Mouse (Mus musculus) telencephalon, adult 2 months (tissue): ENCODE results near the gene Dennd4c.

Experiments
- DNase-seq: peaks from one replicate; pipeline ENCODE4 v3.0.0-alpha.2; 2011; ENCODE audit warnings: low read depth, low spot score

The Dennd4c gene

GRCm38 (mm10) chr4:86748336-86749291 is at the start of gene Dennd4c:
Dennd4c (plus strand) TSS chr4:86748555.
- peak; percentile 83 for DNase-seq

GRCm38 (mm10) chr4:86699161-86699865 is 49.0 kb upstream of the Dennd4c start:
- no peak for DNase-seq

- DNase-seq = no peak
These were observed 39.6 kb upstream of the Dennd4c start for GRCm38 (mm10) chr4:86708801-86709200.

GRCm38 (mm10) chr4:86710034-86710650 is 38.2 kb upstream of the Dennd4c start:
- DNase-seq = no peak

GRCm38 (mm10) chr4:86710666-86711215 is 37.6 kb upstream of the Dennd4c start:
- no peak for DNase-seq

GRCm38 (mm10) chr4:86712751-86713195 is 35.6 kb upstream of the Dennd4c start:
- DNase-seq = peak; percentile 52

GRCm38 (mm10) chr4:86713518-86713917 is 34.8 kb upstream of the Dennd4c start:
- no peak for DNase-seq

- no peak for DNase-seq
These were observed 33.0 kb upstream of the Dennd4c start for GRCm38 (mm10) chr4:86715341-86715740.

GRCm38 (mm10) chr4:86717176-86717575 is 31.2 kb upstream of the Dennd4c start:
- no peak for DNase-seq

GRCm38 (mm10) chr4:86718878-86719577 is 29.3 kb upstream of the Dennd4c start:
- no peak for DNase-seq

- DNase-seq = no peak
These were observed 26.4 kb upstream of the Dennd4c start for GRCm38 (mm10) chr4:86721856-86722358.

- DNase-seq = no peak
These were observed 23.2 kb upstream of the Dennd4c start for GRCm38 (mm10) chr4:86725175-86725574.

GRCm38 (mm10) chr4:86726141-86726540 is 22.2 kb upstream of the Dennd4c start:
- DNase-seq = no peak

- no peak for DNase-seq
These were observed 18.5 kb upstream of the Dennd4c start for GRCm38 (mm10) chr4:86729829-86730228.

GRCm38 (mm10) chr4:86734088-86734841 is 14.1 kb upstream of the Dennd4c start:
- no peak for DNase-seq

GRCm38 (mm10) chr4:86739308-86739993 is 8.9 kb upstream of the Dennd4c start:
- no peak for DNase-seq

- DNase-seq = peak; percentile 40
These were observed 1.0 kb downstream of the Dennd4c start for GRCm38 (mm10) chr4:86749361-86749841.

- peak; percentile 47 for DNase-seq
These were observed 2.1 kb downstream of the Dennd4c start for GRCm38 (mm10) chr4:86750346-86750945.

GRCm38 (mm10) chr4:86764307-86764706 is 16.0 kb downstream of the Dennd4c start:
- DNase-seq = no peak
